In the genomic region with DNA sequence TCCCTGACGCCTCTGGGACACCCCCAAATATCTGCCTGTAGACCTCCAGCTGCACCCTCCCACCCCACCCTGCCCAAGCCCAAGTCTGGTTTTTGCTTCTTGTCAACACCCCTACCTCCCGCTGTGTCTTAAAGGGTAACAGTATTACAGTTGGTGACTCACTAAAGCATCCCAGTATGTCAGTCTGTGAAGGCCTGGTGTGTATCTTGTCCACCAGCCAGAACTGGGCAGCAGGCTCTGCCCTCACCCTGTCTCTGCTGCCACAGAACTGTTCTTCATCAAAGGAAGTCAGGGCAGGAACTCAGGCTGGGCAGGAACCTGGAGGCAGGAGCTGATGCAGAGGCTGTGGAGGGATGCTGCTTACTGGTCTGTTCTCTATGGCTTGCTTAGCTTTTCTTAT, we compare ENCODE assay signal across 16 mouse cellular contexts. TPM values are rescaled to one million over a fixed set of nuclear protein-coding genes. Genes with fewer than 3 reads are reported as not detected.
"Had no signal": no experiment of that assay in that cellular context is flagged by ENCODE, and none has a peak within 500 bp of the region (broad histone marks: within the 10 kb centered on the region; RNA-seq: fewer than 3 reads in every experiment).

No protein-coding gene starts in this region.

- DNase-seq: kidney, adult 8-10 months; kidney, postnatal 25 days; layer of hippocampus, adult 9-11 months; layer of hippocampus, postnatal 36 days; liver, embryonic 13.5 days; lung, adult 2 months; lung, postnatal 14 days; lung, postnatal 4 days; midbrain, embryonic 14.5 days; retina, postnatal 1 day; right cerebral cortex, postnatal 25 days; spleen, adult 18-20 months; thymus, postnatal 25 days had no signal

RNA-seq across cellular contexts. Expression of a gene that starts 53.2 kb away (rescaled TPM):
- total RNA-seq: megakaryocyte progenitor cell, adult 5-6 weeks; megakaryocyte-erythroid progenitor cell, adult 5-6 weeks; neutrophil, adult 5-6 weeks had no signal
